Mouse (Mus musculus) liver, postnatal 0 days (tissue): ENCODE measurements at regions not wholly inside any gene's neighbourhood (a gene's known extent, or its start where the extent isn't known, plus 50 kb on each side); places are given as distances from the start of the nearest gene placed in this dataset.

Source experiments
- CTCF ChIP-seq: sonication (generic); IDR thresholded peaks from 2 replicates; pipeline ENCODE4 v1.5.1; 2016; ENCODE audit warnings: antibody characterized with exemption, low read depth
- EP300 ChIP-seq: IDR thresholded peaks from 2 replicates; pipeline ENCODE4 v1.6.1; 2016; ENCODE audit warnings: antibody characterized with exemption, low read depth, mild to moderate bottlenecking

DNA sequence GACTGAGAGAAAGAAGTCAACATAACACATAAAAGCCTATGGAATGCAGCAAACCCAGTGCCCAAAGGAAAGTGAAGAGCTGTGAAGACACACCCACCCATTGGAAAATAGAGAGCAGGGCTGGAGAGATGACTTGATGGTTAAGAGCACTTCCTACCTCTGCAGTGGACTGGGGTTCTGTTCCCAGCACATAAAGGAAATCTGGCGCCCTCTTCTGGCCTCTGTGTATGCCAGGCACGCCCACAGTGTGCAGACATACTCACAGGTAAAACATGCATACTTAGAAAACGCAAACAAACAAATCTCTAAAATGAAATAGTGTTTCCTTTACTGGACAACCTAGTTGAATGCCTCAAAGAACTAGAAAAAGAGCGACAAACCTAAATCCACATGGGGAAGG, 440.4 kb downstream of the Fgf9 start:
- peak; percentile 25; the same call in 1 of the 2 replicates for TF ChIP-seq CTCF
- TF ChIP-seq EP300: no peak
